Mouse (Mus musculus) mature B cell (primary cell): ENCODE measurements around the gene Rtf2.

Experiments
- in situ Hi-C: fragments of 300-500 bp; cut with MboI; formaldehyde crosslinking; loops from 2 replicates; pipeline ENCODE4 v1.14.3; 2019

Gene Rtf2

GRCm38 (mm10) chr2:172439843-172440639 lies at the start of gene Rtf2:
Gene Rtf2, plus strand, starts transcription at chr2:172440556.
- in situ Hi-C loops, result loop anchor here (5.0 kb wide), 2 partner anchors 38 to 58 kb away; no protein-coding TSS in a partner anchor

GRCm38 (mm10) chr2:172392041-172392521 lies 48.3 kb upstream of the Rtf2 start:
- in situ Hi-C loops, result no loop called here

DNA sequence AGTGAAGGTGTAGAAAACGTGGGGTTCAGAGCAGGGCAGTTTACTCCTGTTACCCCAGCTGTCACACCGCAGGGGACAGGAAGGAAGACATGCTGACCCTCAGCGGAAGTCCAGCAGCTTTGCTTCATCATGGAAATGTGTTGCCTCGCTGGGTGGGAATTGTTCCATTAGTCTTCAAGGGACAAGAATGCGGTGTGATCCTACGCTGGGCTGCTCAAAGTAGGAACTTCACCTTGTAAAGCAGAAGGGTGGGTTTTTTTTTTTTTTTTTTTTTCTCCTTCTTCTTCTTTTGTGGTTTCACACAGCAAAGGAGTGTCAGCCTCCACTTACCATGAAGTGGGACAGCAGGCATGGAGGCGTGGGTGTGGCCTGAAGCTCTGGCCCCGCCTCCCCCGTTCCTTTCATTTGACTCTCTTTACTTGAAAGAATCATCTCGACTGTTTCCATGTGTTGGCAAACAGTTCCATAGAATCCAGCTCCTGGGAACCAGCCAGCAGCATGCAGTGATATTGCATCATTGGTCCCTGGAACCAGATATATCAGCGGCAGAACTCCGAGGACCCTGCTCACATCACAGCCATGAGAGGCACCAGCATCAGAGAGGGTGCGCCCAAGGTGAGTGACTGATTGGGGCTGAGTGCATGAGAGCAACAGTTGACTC lies 46.8 kb upstream of the Rtf2 start, which contains the start of gene Cass4:
Gene Cass4 (plus strand): TSS at position 404 of the 661 bp plus-strand sequence.
- in situ Hi-C loops, result no loop called here

DNA sequence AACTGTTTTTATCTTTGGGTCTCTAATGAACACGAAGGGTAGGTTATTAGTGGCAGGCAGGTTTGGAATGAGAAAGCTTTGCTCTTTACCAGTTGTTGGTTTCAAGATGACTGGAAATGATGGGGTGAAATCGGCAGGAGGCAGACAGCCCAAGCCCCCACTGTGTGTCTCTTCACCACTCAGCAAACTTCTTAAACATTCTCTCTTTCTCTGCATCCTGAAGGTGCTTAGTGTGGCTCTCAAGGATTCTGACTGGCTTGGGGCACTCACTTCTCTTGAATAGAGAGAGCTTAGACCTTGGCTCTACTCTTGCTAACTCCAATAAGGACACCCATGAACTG lies 46.3 kb upstream of the Rtf2 start:
- in situ Hi-C loops, result no loop called here

- in situ Hi-C loops, result no loop called here
Measured at GRCm38 (mm10) chr2:172394671-172395070, 45.7 kb upstream of the Rtf2 start.

- in situ Hi-C loops, result no loop called here
Measured at GRCm38 (mm10) chr2:172395961-172396360, 44.4 kb upstream of the Rtf2 start.

DNA sequence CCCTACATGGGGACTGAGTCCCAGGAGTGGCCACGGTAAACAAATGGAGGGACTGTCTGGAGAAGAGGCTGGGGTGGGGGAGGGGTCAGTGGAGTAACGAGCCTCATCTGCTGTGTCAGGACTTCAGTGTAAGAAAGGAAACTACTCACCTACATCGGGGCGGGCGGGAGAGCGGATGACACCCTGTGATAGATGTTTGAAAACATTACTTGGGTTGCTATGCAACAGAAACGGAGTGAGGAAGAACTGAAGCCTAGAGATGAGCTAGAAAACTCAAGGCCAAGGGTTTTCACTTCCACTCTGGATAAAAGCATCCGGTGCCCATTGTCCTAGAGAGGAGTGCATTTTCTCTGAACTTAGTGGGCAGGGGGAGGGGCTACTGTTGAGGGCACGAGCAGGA lies 40.5 kb upstream of the Rtf2 start:
- in situ Hi-C loops, result loop anchor here (5.0 kb wide), 1 partner anchor 37 kb away; no protein-coding TSS in a partner anchor

- in situ Hi-C loops, result loop anchor here (5.0 kb wide), 1 partner anchor 36 kb away; no protein-coding TSS in a partner anchor
Measured at GRCm38 (mm10) chr2:172401116-172401825, 39.1 kb upstream of the Rtf2 start.

- in situ Hi-C loops, result loop anchor here (5.0 kb wide), 1 partner anchor 33 kb away; no protein-coding TSS in a partner anchor
Measured at GRCm38 (mm10) chr2:172404239-172404638, 36.1 kb upstream of the Rtf2 start.

DNA sequence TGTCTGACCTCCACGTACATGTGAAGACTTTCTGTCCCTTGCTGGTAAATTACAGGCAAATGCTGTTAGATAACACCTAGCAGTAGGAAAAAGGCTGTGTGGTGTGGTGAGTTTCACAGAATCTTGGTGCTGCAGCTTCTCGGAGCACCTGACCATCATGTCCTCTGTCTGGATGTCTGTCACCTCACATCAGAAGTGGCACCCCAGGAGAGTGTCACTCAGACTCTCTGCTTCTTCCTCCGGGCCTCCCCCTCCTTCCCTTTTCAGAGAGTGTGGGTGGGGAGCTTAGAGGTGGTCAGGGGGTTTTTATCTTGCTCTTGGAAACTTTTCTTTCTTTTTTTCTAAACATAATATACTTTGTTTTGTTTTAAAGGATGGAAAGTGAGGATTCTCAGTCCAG lies 35.3 kb upstream of the Rtf2 start:
- in situ Hi-C loops, result no loop called here

DNA sequence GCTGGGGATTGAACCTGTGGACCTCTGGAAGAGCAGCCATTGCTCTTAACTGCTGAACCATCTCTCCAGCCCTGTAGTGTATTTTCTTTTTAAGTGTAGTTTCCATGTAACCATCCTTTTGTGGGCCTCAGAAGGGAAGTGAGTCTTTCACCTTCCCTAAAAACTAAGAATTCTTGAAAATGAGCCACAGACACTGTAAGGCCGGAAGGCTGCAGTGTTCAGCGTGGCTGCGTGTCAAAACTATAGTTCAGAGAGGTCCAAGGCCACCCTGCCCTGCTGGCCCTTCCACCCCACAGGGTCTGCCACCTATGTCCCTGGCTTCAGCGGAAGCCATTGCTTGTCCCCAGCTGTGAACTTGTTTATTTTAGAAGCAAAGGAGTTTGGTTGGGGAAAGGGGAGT lies 34.2 kb upstream of the Rtf2 start:
- in situ Hi-C loops, result no loop called here

DNA sequence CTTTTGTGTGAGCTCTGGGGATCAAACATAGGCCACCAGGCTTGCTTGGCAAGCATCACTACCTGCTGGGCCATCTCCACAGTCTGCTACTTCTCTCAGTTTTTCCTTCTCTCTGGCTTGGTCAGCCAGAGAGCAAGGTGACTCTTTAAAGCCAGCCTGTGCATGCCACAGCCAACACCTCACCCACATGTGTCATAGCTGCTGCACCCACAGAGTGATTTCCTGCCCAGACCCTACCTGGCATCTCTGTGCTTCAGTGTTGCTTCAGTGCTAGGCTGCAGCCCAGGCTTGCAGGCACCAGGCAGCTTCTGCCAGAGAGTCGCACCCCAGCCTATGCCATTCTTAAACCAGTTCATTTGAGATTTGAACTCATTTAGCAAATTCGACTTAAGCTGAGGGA lies 32.9 kb upstream of the Rtf2 start:
- in situ Hi-C loops, result no loop called here

- in situ Hi-C loops, result no loop called here
Measured at GRCm38 (mm10) chr2:172410686-172411085, 29.7 kb upstream of the Rtf2 start.

DNA sequence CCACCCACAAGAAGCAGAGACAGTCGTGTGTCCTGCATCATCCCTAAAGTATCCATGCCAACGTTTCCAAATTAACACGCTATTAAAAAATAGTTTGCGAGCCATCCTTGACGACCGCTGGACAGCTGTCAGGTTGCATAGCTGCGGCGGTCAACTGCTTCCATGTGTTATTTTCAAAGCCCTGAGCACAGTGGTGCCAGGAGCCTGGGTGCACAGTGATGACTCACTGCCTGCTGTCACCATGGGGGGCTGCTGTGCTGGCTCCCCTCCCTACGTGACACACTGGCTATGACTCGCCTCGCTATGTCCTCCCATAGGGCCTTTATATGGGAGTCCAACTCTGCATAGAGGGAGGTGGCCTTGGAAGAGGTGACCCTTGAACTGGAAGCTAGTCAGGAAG lies 29.3 kb upstream of the Rtf2 start:
- in situ Hi-C loops, result no loop called here

DNA sequence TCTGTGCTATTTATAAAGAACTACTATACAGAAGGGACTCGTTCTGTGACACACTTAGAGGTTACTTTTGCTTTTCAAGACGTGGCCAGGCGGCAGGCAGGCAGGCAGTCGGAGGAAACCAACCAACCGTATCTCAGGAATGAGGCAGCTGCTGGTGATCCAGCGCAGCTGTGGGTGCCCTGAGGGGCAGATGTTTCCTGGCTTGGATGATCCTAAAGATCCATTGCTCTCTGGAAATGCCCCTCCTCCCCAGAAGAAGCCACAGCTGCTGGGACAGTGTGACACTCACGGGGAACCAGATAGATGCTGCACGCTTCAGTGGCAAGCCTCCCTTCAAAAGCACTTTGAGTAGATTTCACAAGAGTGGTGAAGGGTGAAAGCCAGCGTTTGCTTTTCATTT lies 27.9 kb upstream of the Rtf2 start:
- in situ Hi-C loops, result no loop called here

DNA sequence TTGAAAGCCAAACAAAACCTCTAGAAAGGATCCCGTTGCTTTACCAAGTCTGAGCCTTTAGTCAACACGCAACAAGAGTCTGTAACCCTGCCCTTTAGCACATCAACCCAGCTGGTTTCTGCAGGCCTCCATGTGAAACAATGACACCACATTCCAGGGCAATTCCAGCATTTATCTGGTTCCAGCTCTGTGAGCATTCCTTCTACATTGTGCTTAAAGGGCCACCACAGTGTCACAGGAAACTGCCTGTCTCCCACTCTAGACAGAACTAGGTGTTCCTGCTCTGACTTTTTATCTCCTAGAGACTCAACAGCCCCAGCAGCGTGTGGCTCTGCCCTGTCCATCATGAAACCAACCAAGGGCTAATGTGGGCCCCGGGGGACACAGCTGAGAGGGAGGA lies 27.1 kb upstream of the Rtf2 start:
- in situ Hi-C loops, result no loop called here

DNA sequence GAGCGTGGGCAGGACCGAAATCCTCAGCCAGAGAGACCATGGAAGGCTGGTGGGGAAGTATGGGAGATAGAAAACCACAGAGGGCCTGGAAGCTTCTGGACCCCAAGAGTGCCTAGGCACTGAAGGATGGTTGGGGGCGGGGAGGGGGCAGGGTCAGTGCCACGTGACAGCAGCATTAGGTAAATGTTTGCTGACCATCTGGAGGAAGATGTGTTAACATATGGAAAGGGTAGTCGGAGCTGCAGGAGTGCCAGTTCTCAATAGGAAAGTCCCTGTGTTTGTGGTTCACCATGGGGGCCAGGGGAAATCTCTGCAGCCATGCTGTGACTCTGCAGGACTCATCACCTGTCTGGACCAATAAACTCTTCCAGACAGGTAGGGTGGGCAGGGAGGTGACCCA lies 26.5 kb upstream of the Rtf2 start:
- in situ Hi-C loops, result no loop called here

- in situ Hi-C loops, result no loop called here
Measured at GRCm38 (mm10) chr2:172416218-172416617, 24.1 kb upstream of the Rtf2 start.

GRCm38 (mm10) chr2:172416876-172417275 lies 23.5 kb upstream of the Rtf2 start:
- in situ Hi-C loops, result no loop called here

DNA sequence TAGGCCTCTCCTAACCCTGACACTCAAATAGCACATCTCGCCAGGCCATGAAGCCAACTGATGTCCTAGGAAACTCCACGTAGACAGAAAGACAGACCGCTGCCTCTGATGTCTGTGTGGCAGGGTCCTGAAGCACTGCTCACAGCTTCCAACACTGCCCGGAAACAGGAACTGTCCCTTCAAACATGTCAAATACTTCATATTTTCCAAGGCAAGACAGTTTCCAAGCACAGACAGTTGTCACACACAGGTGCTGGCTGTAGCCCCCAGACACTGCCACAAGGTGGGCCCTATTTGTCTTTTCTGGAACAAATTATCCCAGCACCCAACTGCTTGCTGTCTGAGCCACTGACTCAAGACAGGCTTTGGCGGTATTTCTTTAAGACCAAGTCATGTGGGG lies 22.1 kb upstream of the Rtf2 start:
- in situ Hi-C loops, result no loop called here

GRCm38 (mm10) chr2:172430609-172431008 lies 9.7 kb upstream of the Rtf2 start:
- in situ Hi-C loops, result no loop called here

- in situ Hi-C loops, result no loop called here
Measured at GRCm38 (mm10) chr2:172433746-172434145, 6.6 kb upstream of the Rtf2 start.
